8 mouse cellular contexts compared by ENCODE assay signal in the genomic region with DNA sequence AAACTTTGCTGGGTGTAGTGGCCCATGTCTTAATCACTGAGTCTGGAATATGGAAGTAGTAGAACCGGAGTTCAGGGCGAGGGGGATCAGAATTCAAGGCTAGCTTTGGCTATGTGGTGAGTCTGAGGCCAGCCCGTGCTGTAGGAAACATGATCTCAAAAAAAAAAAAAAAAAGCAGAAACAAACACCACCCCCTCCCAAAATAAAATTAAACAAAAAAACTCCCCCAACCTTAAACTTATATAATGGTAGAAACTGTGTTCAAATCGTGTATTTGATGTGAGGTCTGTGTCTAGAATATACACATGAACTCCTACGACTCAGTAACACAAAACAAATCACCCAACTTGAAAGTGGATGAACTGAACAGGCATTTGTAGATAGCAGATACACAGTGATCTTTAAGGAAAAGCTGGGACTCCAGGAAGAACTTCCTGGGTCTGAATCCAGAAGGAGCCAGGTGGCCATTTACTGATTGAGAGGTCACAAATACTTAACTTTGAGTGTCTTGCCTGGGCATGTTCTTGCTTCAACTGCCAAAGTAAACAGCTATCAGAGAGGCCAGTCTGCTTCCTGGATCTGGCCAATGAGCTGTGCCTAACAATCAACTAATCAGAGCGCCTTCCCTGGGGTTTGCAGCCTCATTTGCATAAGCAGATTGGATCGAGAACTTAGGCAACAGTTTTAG.
DNase-seq lines count a peak whose midpoint lies in the region; ATAC-seq and TF ChIP-seq lines count a peak whose summit lies in the region.

No protein-coding gene starts in this region.

- no peak for TF ChIP-seq POLR2A in heart, adult 2 months (IDR thresholded peaks at IDR 0.05; ENCODE audit: insufficient read depth, low read depth, low read length)

- no peak overlapping the region for H3K27ac ChIP-seq in heart, embryonic 12.5 days (ENCODE audit: poor library complexity, severe bottlenecking)
- no peak overlapping the region for H3K27ac ChIP-seq in heart, adult 2 months
- H3K27ac ChIP-seq in intestine, embryonic 14.5 days (ENCODE audit: low read depth) = peak overlapping the region; percentile 17
- peak overlapping the region; percentile 77 for H3K27ac ChIP-seq in lung, embryonic 14.5 days (ENCODE audit: low read depth)

- H3K9ac ChIP-seq in heart, embryonic 12.5 days = no peak overlapping the region
- no peak overlapping the region for H3K9ac ChIP-seq in heart, adult 2 months (ENCODE audit: low read depth, low read length)
- H3K9ac ChIP-seq in intestine, embryonic 14.5 days (ENCODE audit: low read length) = no peak overlapping the region
- no peak overlapping the region for H3K9ac ChIP-seq in lung, embryonic 14.5 days

- peaks cover 34% of the 10 kb centered on the region for H3K4me1 ChIP-seq in heart, embryonic 12.5 days (replicated peaks)
- peaks cover 16% of the 10 kb centered on the region for H3K4me1 ChIP-seq in heart, adult 2 months (ENCODE audit: control insufficient read depth, insufficient read depth, low read length)
- H3K4me1 ChIP-seq in intestine, embryonic 14.5 days (replicated peaks; ENCODE audit: control insufficient read depth, insufficient read depth, low read length) = peaks cover 3% of the 10 kb centered on the region; the same call in 1 of the 2 replicates
- peaks cover 8% of the 10 kb centered on the region; the same call in 1 of the 2 replicates for H3K4me1 ChIP-seq in lung, embryonic 14.5 days (ENCODE audit: insufficient read depth)

- no peaks in the 10 kb centered on the region for H3K79me2 ChIP-seq in heart, adult 2 months (replicated peaks; ENCODE audit: control insufficient read depth, insufficient read depth, low read length)

- H3K4me3 ChIP-seq in heart, embryonic 12.5 days = no peak overlapping the region
- no peak overlapping the region for H3K4me3 ChIP-seq in heart, adult 2 months
- H3K4me3 ChIP-seq in intestine, embryonic 14.5 days (ENCODE audit: low read depth, low read length) = no peak overlapping the region
- H3K4me3 ChIP-seq in lung, embryonic 14.5 days (ENCODE audit: low read depth, low read length) = no peak overlapping the region

- WGBS in heart, embryonic 12.5 days = 52% methylated on average over 7 of the region's 7 CpGs
- WGBS in heart, adult 2 months = 53% methylated on average over 7 of the region's 7 CpGs
- WGBS in intestine, embryonic 14.5 days = 53% methylated on average over 7 of the region's 7 CpGs
- WGBS in lung, embryonic 14.5 days = 39% methylated on average over 7 of the region's 7 CpGs

- intact Hi-C loops in heart, adult 2 months (cut with DNase I) = loop anchor here (2.0 kb wide), 1 partner anchor 61 kb away; no protein-coding TSS in a partner anchor

- no peak for TF ChIP-seq EP300 in heart, adult 2 months (IDR thresholded peaks at IDR 0.05; ENCODE audit: insufficient read depth, low read depth, low read length)

- TF ChIP-seq CTCF in heart, adult 2 months (IDR thresholded peaks at IDR 0.05) = no peak
- no peak for TF ChIP-seq CTCF in lung, embryonic 14.5 days (IDR thresholded peaks at IDR 0.05; ENCODE audit: low read depth)

- no peak for DNase-seq in heart, adult 2 months
- DNase-seq in brain, embryonic 18.5 days (ENCODE audit: low read depth, low spot score) = peak; percentile 30
- no peak for DNase-seq in intestine, embryonic 14.5 days (ENCODE audit: low spot score)
- peak; percentile 79 for DNase-seq in lung, embryonic 14.5 days
- no peak for DNase-seq in thymus, postnatal 14 days
- no peak for DNase-seq in layer of hippocampus, postnatal 36 days
- DNase-seq in cerebellum, adult 8-10 months = no peak

- peak; percentile 61; the same call in 1 of the 2 replicates for ATAC-seq in heart, embryonic 12.5 days (ENCODE audit: insufficient number of reproducible peaks, low FRiP score)
- no peak for ATAC-seq in intestine, embryonic 14.5 days (replicated peaks; ENCODE audit: low FRiP score, low TSS enrichment, low read depth)
- ATAC-seq in lung, embryonic 14.5 days (ENCODE audit: insufficient read depth) = no peak

- H3K27me3 ChIP-seq in heart, embryonic 12.5 days (replicated peaks) = no peaks in the 10 kb centered on the region
- H3K27me3 ChIP-seq in heart, adult 2 months (ENCODE audit: control insufficient read depth, insufficient read depth, low read length) = no peaks in the 10 kb centered on the region
- no peaks in the 10 kb centered on the region for H3K27me3 ChIP-seq in intestine, embryonic 14.5 days (replicated peaks; ENCODE audit: control insufficient read depth, insufficient read depth, low read length)
- H3K27me3 ChIP-seq in lung, embryonic 14.5 days (ENCODE audit: insufficient read depth, low read length) = no peaks in the 10 kb centered on the region

- no peaks in the 10 kb centered on the region for H3K36me3 ChIP-seq in heart, embryonic 12.5 days
- peaks cover 4% of the 10 kb centered on the region for H3K36me3 ChIP-seq in heart, adult 2 months (ENCODE audit: control insufficient read depth, insufficient read depth, low read length)
- H3K36me3 ChIP-seq in intestine, embryonic 14.5 days (ENCODE audit: control insufficient read depth, insufficient read depth, low read length) = no peaks in the 10 kb centered on the region
- H3K36me3 ChIP-seq in lung, embryonic 14.5 days (ENCODE audit: insufficient read depth) = no peaks in the 10 kb centered on the region

- no peak overlapping the region for H3K4me2 ChIP-seq in heart, embryonic 12.5 days
- H3K4me2 ChIP-seq in intestine, embryonic 14.5 days (ENCODE audit: low read length) = no peak overlapping the region
- 0 out of 2 replicates have a peak overlapping the region, but pooled peaks have one; percentile 24 for H3K4me2 ChIP-seq in lung, embryonic 14.5 days

- no peaks in the 10 kb centered on the region for H3K9me3 ChIP-seq in heart, embryonic 12.5 days (replicated peaks)
- no peaks in the 10 kb centered on the region for H3K9me3 ChIP-seq in intestine, embryonic 14.5 days (ENCODE audit: control insufficient read depth, low read length)
- H3K9me3 ChIP-seq in lung, embryonic 14.5 days (ENCODE audit: low read depth, low read length) = no peaks in the 10 kb centered on the region

Comparison
In these comparisons a context has a peak if more than half of its experiments do, and no peak if none do; other contexts are left out.
1. H3K27ac ChIP-seq: peak in intestine, embryonic 14.5 days (single experiment) and lung, embryonic 14.5 days (single experiment); none in heart, embryonic 12.5 days (single experiment) and heart, adult 2 months (single experiment).
2. DNase-seq: peak in brain, embryonic 18.5 days (single experiment) and lung, embryonic 14.5 days (single experiment); none in heart, adult 2 months (0 of 2), intestine, embryonic 14.5 days (single experiment), thymus, postnatal 14 days (single experiment), layer of hippocampus, postnatal 36 days (0 of 2) and cerebellum, adult 8-10 months (single experiment).